Mouse (Mus musculus) liver, embryonic 13.5 days (tissue): ENCODE results near the gene Dtl. TPM values are rescaled to one million over a fixed set of nuclear protein-coding genes. Genes with fewer than 3 reads are reported as not detected.

Experiments
- ATAC-seq: fragments of 200-750 bp; cut with Nextera tagmentation; 2 replicates; pipeline ENCODE4 v1.8.0; 2017; ENCODE audit warnings: low read depth, mild to moderate bottlenecking, moderate number of reproducible peaks, moderate library complexity
- DNase-seq: peaks from one replicate; pipeline ENCODE4 v3.0.0; 2022
- H3K27ac ChIP-seq: fragments of 300-500 bp; sonication (generic); 2 replicates; pipeline ENCODE4 v1.5.1; 2015; ENCODE audit warnings: moderate library complexity, mild to moderate bottlenecking, inconsistent platforms
- H3K27me3 ChIP-seq: fragments of 300-500 bp; sonication (generic); 2 replicates; pipeline ENCODE4 v1.6.1; 2015; ENCODE audit warnings: mild to moderate bottlenecking, inconsistent platforms
- H3K36me3 ChIP-seq: fragments of 300-500 bp; sonication (generic); 2 replicates; pipeline ENCODE4 v1.6.1; 2015; ENCODE audit warnings: mild to moderate bottlenecking, inconsistent platforms
- H3K4me1 ChIP-seq: fragments of 300-500 bp; sonication (generic); replicated peaks from 2 replicates; pipeline ENCODE4 v1.6.1; 2015; ENCODE audit warnings: inconsistent platforms
- H3K4me2 ChIP-seq: fragments of 300-500 bp; sonication (generic); 2 replicates; pipeline ENCODE4 v1.6.1; 2015; ENCODE audit warnings: inconsistent platforms, mild to moderate bottlenecking, moderate library complexity
- H3K4me3 ChIP-seq: fragments of 300-500 bp; sonication (generic); replicated peaks from 2 replicates; pipeline ENCODE4 v1.5.1; 2015; ENCODE audit warnings: mild to moderate bottlenecking, inconsistent platforms
- H3K9ac ChIP-seq: fragments of 300-500 bp; sonication (generic); 2 replicates; pipeline ENCODE4 v1.6.1; 2015; ENCODE audit warnings: mild to moderate bottlenecking, inconsistent platforms
- H3K9me3 ChIP-seq: fragments of 300-500 bp; sonication (generic); replicated peaks from 2 replicates; pipeline ENCODE4 v1.6.1; 2016; ENCODE audit warnings: inconsistent platforms
- WGBS: fragments of 180-500 bp; shearing (Covaris S2); methylation state at CpG from one replicate; pipeline ENCODE4 v1.1.7; 2015; ENCODE audit not compliant: insufficient replicate concordance; 5-methylcytosine and 5-hydroxymethylcytosine counted together
- polyA plus RNA-seq: library from polyadenylated mRNA; unstranded; fragments of >200 nt; fragmentation: Nextera tagmentation; extraction: Ambion mirVana; gene quantifications from 2 replicates; pipeline ENCODE4 v1.2.1, GENCODE M21; 2015

The Dtl gene
- polyA plus RNA-seq, 1 experiment from 2014 or later, result 36.6 TPM

GRCm38 (mm10) chr1:191541619-191542018, 33.7 kb downstream of the Dtl start:
- peaks cover 94% of the 10 kb centered on the region for H3K36me3 ChIP-seq
- ATAC-seq, result no peak
- no peak overlapping the region for H3K27ac ChIP-seq
- no peaks in the 10 kb centered on the region for H3K9me3 ChIP-seq
- H3K4me1 ChIP-seq, result 0 out of 2 replicates have a peak, but pooled peaks cover 2% of the 10 kb centered on the region
- DNase-seq, result no peak
- H3K4me2 ChIP-seq, result no peak overlapping the region
- H3K4me3 ChIP-seq, result no peak overlapping the region
- H3K27me3 ChIP-seq, result no peaks in the 10 kb centered on the region
- H3K9ac ChIP-seq, result no peak overlapping the region
- 69% methylated on average over 4 of the region's 4 CpGs for WGBS

DNA sequence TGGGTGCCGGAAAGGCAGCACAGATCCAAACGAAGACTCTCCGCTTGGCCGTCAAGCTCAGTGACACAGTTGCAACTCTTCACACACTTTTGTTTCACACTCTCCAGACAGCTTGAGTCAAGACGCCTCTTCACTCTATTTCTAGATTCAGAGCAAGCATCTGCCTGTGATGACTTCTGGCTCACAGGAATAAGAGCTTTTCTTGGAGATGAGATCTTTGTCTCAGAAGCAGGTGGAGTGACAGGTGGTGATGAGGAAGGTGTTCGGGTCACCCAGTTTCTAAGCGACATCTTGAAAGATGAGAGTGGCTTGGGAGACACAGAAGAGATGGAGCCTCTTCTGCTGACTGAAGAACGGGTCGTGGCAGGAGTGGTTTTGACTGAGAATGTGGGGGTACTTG, 34.3 kb downstream of the Dtl start:
- no peak for ATAC-seq
- H3K4me1 ChIP-seq, result 0 out of 2 replicates have a peak, but pooled peaks cover 2% of the 10 kb centered on the region
- no peaks in the 10 kb centered on the region for H3K9me3 ChIP-seq
- DNase-seq, result no peak
- no peaks in the 10 kb centered on the region for H3K27me3 ChIP-seq
- no peak overlapping the region for H3K4me2 ChIP-seq
- no peak overlapping the region for H3K4me3 ChIP-seq
- H3K36me3 ChIP-seq, result peaks cover 94% of the 10 kb centered on the region
- H3K9ac ChIP-seq, result no peak overlapping the region
- H3K27ac ChIP-seq, result no peak overlapping the region
- WGBS, result 84% methylated on average over 9 of the region's 9 CpGs

DNA sequence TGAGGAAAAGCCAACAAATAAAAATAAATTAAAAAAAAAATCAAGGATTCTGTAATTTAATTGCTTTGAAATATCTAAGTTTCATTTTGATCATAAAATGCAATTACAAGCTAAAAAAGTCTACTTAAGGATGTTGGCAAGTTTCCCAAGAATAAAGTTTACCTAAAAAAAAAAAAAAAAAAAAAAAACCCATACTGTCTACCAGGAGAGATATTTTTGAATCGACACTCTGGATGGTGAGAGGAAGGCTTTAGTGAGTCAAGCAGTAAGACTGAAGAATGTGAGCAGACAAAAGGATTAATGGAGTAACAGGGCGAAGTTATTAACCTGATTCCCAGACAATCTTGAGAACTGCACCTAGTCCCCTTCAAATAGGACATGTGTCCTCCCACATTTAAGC, 35.0 kb downstream of the Dtl start:
- no peak overlapping the region for H3K27ac ChIP-seq

GRCm38 (mm10) chr1:191534896-191535295, 40.4 kb downstream of the Dtl start:
- Histone ChIP-seq H3K9me3 (no peaks in the 10 kb centered on the region), H3K9ac (no peak overlapping the region), H3K4me2 (no peak overlapping the region), H3K27ac (no peak overlapping the region), H3K27me3 (no peaks in the 10 kb centered on the region), H3K4me3 (no peak overlapping the region), H3K36me3 (peaks cover 58% of the 10 kb centered on the region), H3K4me1 (0 out of 2 replicates have a peak, but pooled peaks cover 2% of the 10 kb centered on the region)
- 69% methylated on average over 2 of the region's 2 CpGs for WGBS
- DNase-seq, result no peak
- no peak for ATAC-seq

More for the DNA sequence above, 35.0 kb downstream of the Dtl start:
- Histone ChIP-seq H3K4me2 (no peak overlapping the region), H3K9me3 (no peaks in the 10 kb centered on the region), H3K36me3 (peaks cover 94% of the 10 kb centered on the region), H3K4me3 (no peak overlapping the region), H3K27me3 (no peaks in the 10 kb centered on the region), H3K4me1 (0 out of 2 replicates have a peak, but pooled peaks cover 2% of the 10 kb centered on the region), H3K9ac (no peak overlapping the region)
- ATAC-seq (no peak), DNase-seq (no peak)
- WGBS, result 86% methylated on average over 2 of the region's 2 CpGs

GRCm38 (mm10) chr1:191531023-191531422, 44.3 kb downstream of the Dtl start:
- H3K9me3 ChIP-seq, result no peaks in the 10 kb centered on the region
- 36% methylated on average over 1 of the region's 1 CpGs for WGBS
- H3K4me1 ChIP-seq, result no peaks in the 10 kb centered on the region
- peaks cover 22% of the 10 kb centered on the region for H3K36me3 ChIP-seq
- H3K27me3 ChIP-seq, result no peaks in the 10 kb centered on the region
- H3K4me3 ChIP-seq, result no peak overlapping the region
- ATAC-seq (no peak), DNase-seq (no peak)
- H3K27ac ChIP-seq, result no peak overlapping the region
- no peak overlapping the region for H3K9ac ChIP-seq
- H3K4me2 ChIP-seq, result no peak overlapping the region

GRCm38 (mm10) chr1:191529406-191529805, 45.9 kb downstream of the Dtl start:
- no peaks in the 10 kb centered on the region for H3K27me3 ChIP-seq
- H3K27ac ChIP-seq, result no peak overlapping the region
- DNase-seq (no peak), ATAC-seq (no peak)
- no peak overlapping the region for H3K4me3 ChIP-seq
- no peaks in the 10 kb centered on the region for H3K9me3 ChIP-seq
- H3K9ac ChIP-seq, result no peak overlapping the region
- H3K36me3 ChIP-seq, result peaks cover 9% of the 10 kb centered on the region
- H3K4me1 ChIP-seq, result no peaks in the 10 kb centered on the region
- H3K4me2 ChIP-seq, result no peak overlapping the region
- WGBS, result 76% methylated on average over 2 of the region's 2 CpGs

GRCm38 (mm10) chr1:191527921-191528612, 47.3 kb downstream of the Dtl start:
- Histone ChIP-seq H3K4me2 (no peak overlapping the region), H3K9me3 (no peaks in the 10 kb centered on the region), H3K4me1 (no peaks in the 10 kb centered on the region), H3K27me3 (no peaks in the 10 kb centered on the region), H3K4me3 (no peak overlapping the region), H3K27ac (no peak overlapping the region), H3K9ac (no peak overlapping the region), H3K36me3 (no peaks in the 10 kb centered on the region)
- DNase-seq (no peak), ATAC-seq (no peak)
- WGBS, result 46% methylated on average over 4 of the region's 4 CpGs

GRCm38 (mm10) chr1:191527089-191527488, 48.3 kb downstream of the Dtl start:
- no peak overlapping the region for H3K4me2 ChIP-seq
- no peaks in the 10 kb centered on the region for H3K9me3 ChIP-seq
- H3K27me3 ChIP-seq, result no peaks in the 10 kb centered on the region
- no peaks in the 10 kb centered on the region for H3K36me3 ChIP-seq
- H3K27ac ChIP-seq, result no peak overlapping the region
- H3K9ac ChIP-seq, result no peak overlapping the region
- WGBS, result 57% methylated on average over 3 of the region's 3 CpGs
- DNase-seq (no peak), ATAC-seq (0 out of 2 replicates have a peak, but pooled peaks have one; percentile 36)
- H3K4me1 ChIP-seq, result no peaks in the 10 kb centered on the region
- H3K4me3 ChIP-seq, result no peak overlapping the region

DNA sequence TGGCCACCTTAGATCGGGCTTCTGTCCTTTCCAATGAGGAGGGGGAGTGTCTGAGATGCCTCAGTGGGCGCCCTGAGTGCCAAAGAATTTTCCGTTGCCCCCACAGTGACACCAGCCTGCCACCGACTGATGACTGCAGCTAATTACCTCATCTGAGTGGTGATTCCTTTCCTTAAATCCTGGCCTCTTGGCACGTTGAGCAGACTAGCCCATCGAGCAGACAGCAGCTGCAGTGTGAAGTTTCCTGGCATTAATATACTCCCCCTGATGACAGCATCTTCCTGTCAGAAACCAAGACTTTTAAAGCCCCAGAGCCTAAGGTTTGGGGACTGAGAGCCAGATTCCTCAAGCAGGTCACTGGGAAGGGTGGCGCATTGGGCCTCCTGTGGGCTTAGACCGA, 53.9 kb downstream of the Dtl start:
- Histone ChIP-seq H3K4me2 (no peak overlapping the region), H3K27me3 (no peaks in the 10 kb centered on the region), H3K4me3 (no peak overlapping the region), H3K9ac (no peak overlapping the region), H3K9me3 (no peaks in the 10 kb centered on the region), H3K36me3 (no peaks in the 10 kb centered on the region), H3K4me1 (peaks cover 46% of the 10 kb centered on the region), H3K27ac (no peak overlapping the region)
- no peak for DNase-seq
- WGBS, result 63% methylated on average over 8 of the region's 8 CpGs
- no peak for ATAC-seq

GRCm38 (mm10) chr1:191520669-191521068, 54.7 kb downstream of the Dtl start:
- ATAC-seq, result peak; percentile 37; the same call in 1 of the 2 replicates
- WGBS, result 36% methylated on average over 10 of the region's 10 CpGs

GRCm38 (mm10) chr1:191520194-191520593, 55.1 kb downstream of the Dtl start:
- H3K9ac ChIP-seq, result no peak overlapping the region
- DNase-seq (no peak), ATAC-seq (no peak)
- H3K27me3 ChIP-seq, result no peaks in the 10 kb centered on the region
- H3K36me3 ChIP-seq, result no peaks in the 10 kb centered on the region
- 53% methylated on average over 7 of the region's 7 CpGs for WGBS
- H3K4me1 ChIP-seq, result peaks cover 46% of the 10 kb centered on the region
- no peak overlapping the region for H3K4me2 ChIP-seq
- no peaks in the 10 kb centered on the region for H3K9me3 ChIP-seq
- H3K4me3 ChIP-seq, result no peak overlapping the region
- H3K27ac ChIP-seq, result 0 out of 2 replicates have a peak overlapping the region, but pooled peaks have one; percentile 1

More at GRCm38 (mm10) chr1:191520669-191521068, 54.7 kb downstream of the Dtl start:
- no peaks in the 10 kb centered on the region for H3K27me3 ChIP-seq
- H3K9me3 ChIP-seq, result no peaks in the 10 kb centered on the region
- H3K27ac ChIP-seq, result no peak overlapping the region
- DNase-seq, result no peak
- H3K4me2 ChIP-seq, result no peak overlapping the region
- no peak overlapping the region for H3K9ac ChIP-seq
- no peaks in the 10 kb centered on the region for H3K36me3 ChIP-seq
- no peak overlapping the region for H3K4me3 ChIP-seq
- H3K4me1 ChIP-seq, result peaks cover 46% of the 10 kb centered on the region
